Mouse (Mus musculus) ES-E14 (cell line): ENCODE data around the gene 1700001O22Rik. TPM values are rescaled to one million over a fixed set of nuclear protein-coding genes. Genes with fewer than 3 reads are reported as not detected.

Experiments
- DNase-seq: peaks from one replicate; pipeline ENCODE4 v3.0.0-alpha.2; 2013; ENCODE audit warnings: low read depth, low spot score
- H3K27ac ChIP-seq: 2 replicates; pipeline ENCODE4 v1.5.1; 2012; ENCODE audit warnings: low read depth, mild to moderate bottlenecking, low read length, moderate library complexity, mixed read lengths; ENCODE audit not compliant: poor library complexity, insufficient read depth, severe bottlenecking
- H3K36me3 ChIP-seq: 2 replicates; pipeline ENCODE4 v1.6.1; 2012; ENCODE audit warnings: mild to moderate bottlenecking, low read length, moderate library complexity, mixed read lengths; ENCODE audit not compliant: control insufficient read depth, poor library complexity, insufficient read depth, severe bottlenecking
- H3K4me1 ChIP-seq, 2 experiments: fragments of 150-350 bp in 1 of 2; sonication (generic) in 1 of 2; 2 replicates each; pipeline ENCODE4 v1.6.1; 2012; ENCODE audit warnings: low read length in 2 of 2, mild to moderate bottlenecking in 1 of 2, mixed read lengths in 1 of 2; ENCODE audit not compliant: control insufficient read depth in 2 of 2, insufficient read depth in 2 of 2, poor library complexity in 1 of 2
- H3K4me3 ChIP-seq, 2 experiments: fragments of 150-350 bp in 1 of 2; sonication (generic) in 1 of 2; 2 replicates each; pipeline ENCODE4 v1.5.1; 2012; ENCODE audit warnings: low read length in 2 of 2, low read depth in 1 of 2, mild to moderate bottlenecking in 1 of 2, mixed read lengths in 1 of 2; ENCODE audit not compliant: insufficient read depth in 1 of 2, poor library complexity in 1 of 2, severe bottlenecking in 1 of 2
- H3K9ac ChIP-seq: 2 replicates; pipeline ENCODE4 v1.6.1; 2012; ENCODE audit warnings: low read depth, mild to moderate bottlenecking, low read length, mixed read lengths; ENCODE audit not compliant: poor library complexity, insufficient read depth, severe bottlenecking
- H3K9me3 ChIP-seq: fragments of 150-350 bp; sonication (generic); 2 replicates; pipeline ENCODE4 v1.6.1; 2012; ENCODE audit warnings: low read depth, mild to moderate bottlenecking, low read length; ENCODE audit not compliant: control insufficient read depth, insufficient read depth
- CHD2 ChIP-seq: IDR thresholded peaks from 2 replicates; pipeline ENCODE4 v1.6.1; 2014; ENCODE audit warnings: mild to moderate bottlenecking, low read depth, low read length, inconsistent platforms
- HCFC1 ChIP-seq: IDR thresholded peaks from 2 replicates; pipeline ENCODE4 v1.6.1; 2012; ENCODE audit warnings: low read length, inconsistent platforms, borderline replicate concordance; ENCODE audit not compliant: insufficient read depth
- MAFK ChIP-seq: IDR thresholded peaks from 2 replicates; pipeline ENCODE4 v1.6.1; 2014; ENCODE audit warnings: mild to moderate bottlenecking, low read depth, low read length, inconsistent platforms; ENCODE audit not compliant: insufficient read depth
- ZC3H11A ChIP-seq: IDR thresholded peaks from 2 replicates; pipeline ENCODE4 v1.6.1; 2012; ENCODE audit warnings: low read depth, mild to moderate bottlenecking, inconsistent platforms, low read length, borderline replicate concordance
- ZNF384 ChIP-seq: IDR thresholded peaks from 2 replicates; pipeline ENCODE4 v1.6.1; 2012; ENCODE audit warnings: low read depth, low read length, inconsistent platforms
- in situ Hi-C, 2 experiments: fragments of 600-800 bp; cut with MboI; formaldehyde crosslinking; loops; one replicate each; pipeline ENCODE4 v1.15.1; 2025; ENCODE audit warnings: low sequenced_read_pairs in 2 of 2, inconsistent platforms in 1 of 2; ENCODE audit not compliant: unreplicated experiment in 2 of 2
- total RNA-seq: library from RNA; depleted of rRNA; stranded (reverse); fragments of 300-350 nt; gene quantifications from 2 replicates; pipeline ENCODE4 v1.2.3, GENCODE M21; 2012

1700001O22Rik gene
- total RNA-seq, 1 experiment = 1.9 TPM

GRCm38 (mm10) chr2:30787466-30787865, 16.0 kb downstream of the 1700001O22Rik start:
- no peak for DNase-seq
- TF ChIP-seq ZNF384 = no peak
- TF ChIP-seq HCFC1 = no peak
- no peak for TF ChIP-seq MAFK
- no peak for TF ChIP-seq CHD2
- TF ChIP-seq ZC3H11A = no peak
- Histone ChIP-seq H3K36me3 (no peaks in the 10 kb centered on the region), H3K9ac (no peak overlapping the region), H3K9me3 (no peaks in the 10 kb centered on the region), H3K4me3 (no peak overlapping the region), H3K4me1 (peaks cover 0 to 13% of the 10 kb centered on the region in 2 experiments; a peak in 2 of 4 replicates), H3K27ac (no peak overlapping the region)
- in situ Hi-C loops = loop anchor here (25.0 kb wide), 1 partner anchor 325 kb away; the partner anchor contains the start of gene Ier5l (in 2 of the 2)

GRCm38 (mm10) chr2:30784078-30784994, 19.1 kb downstream of the 1700001O22Rik start:
- Histone ChIP-seq H3K4me1 (peaks cover 0 to 19% of the 10 kb centered on the region in 2 experiments; a peak in 2 of 4 replicates), H3K9ac (peak overlapping the region; percentile 6; the same call in 1 of the 2 replicates), H3K36me3 (no peaks in the 10 kb centered on the region), H3K4me3 (peak overlapping the region; percentile 48 to 51), H3K9me3 (no peaks in the 10 kb centered on the region), H3K27ac (no peak overlapping the region)
- in situ Hi-C loops = loop anchor here (25.0 kb wide), 1 partner anchor 322 kb away; the partner anchor contains the start of gene Ier5l (in 2 of the 2)
- DNase-seq = no peak
- no peak for TF ChIP-seq ZC3H11A

- no peaks in the 10 kb centered on the region for H3K36me3 ChIP-seq
- peak overlapping the region; percentile 6; the same call in 1 of the 2 replicates for H3K9ac ChIP-seq
- TF ChIP-seq HCFC1 (peak; percentile 76; the same call in 1 of the 2 replicates), ZNF384 (no peak)
- no peak for DNase-seq
- H3K4me3 ChIP-seq = no peak overlapping the region
- H3K27ac ChIP-seq = no peak overlapping the region
- no peaks in the 10 kb centered on the region for H3K9me3 ChIP-seq
- in situ Hi-C loops = loop anchor here (25.0 kb wide), 1 partner anchor 321 kb away; the partner anchor contains the start of gene Ier5l (in 2 of the 2)
- H3K4me1 ChIP-seq = peaks cover 5 to 27% of the 10 kb centered on the region in 2 experiments; a peak in 3 of 4 replicates
Measured at GRCm38 (mm10) chr2:30783346-30783745, 20.1 kb downstream of the 1700001O22Rik start.

GRCm38 (mm10) chr2:30782312-30783290, 20.9 kb downstream of the 1700001O22Rik start:
- no peaks in the 10 kb centered on the region for H3K36me3 ChIP-seq
- no peaks in the 10 kb centered on the region for H3K9me3 ChIP-seq
- H3K4me3 ChIP-seq = no peak overlapping the region
- TF ChIP-seq HCFC1 = no peak
- no peak for TF ChIP-seq ZC3H11A
- TF ChIP-seq ZNF384 = no peak
- TF ChIP-seq CHD2 = no peak
- no peak for TF ChIP-seq MAFK
- peaks cover 6 to 34% of the 10 kb centered on the region in 2 experiments; a peak in 3 of 4 replicates for H3K4me1 ChIP-seq
- in situ Hi-C loops = loop anchor here (25.0 kb wide), 1 partner anchor 320 kb away; the partner anchor contains the start of gene Ier5l (in 2 of the 2)
- DNase-seq = no peak
- H3K27ac ChIP-seq = no peak overlapping the region
- H3K9ac ChIP-seq = peak overlapping the region; percentile 6; the same call in 1 of the 2 replicates
